Mouse (Mus musculus) ES-E14 (cell line): ENCODE measurements around the gene Arnt2. TPM values are rescaled to one million over a fixed set of nuclear protein-coding genes. Genes with fewer than 3 reads are reported as not detected.

Experiments
- DNase-seq: peaks from one replicate; pipeline ENCODE4 v3.0.0-alpha.2; 2013; ENCODE audit warnings: low read depth, low spot score
- H3K27ac ChIP-seq: 2 replicates; pipeline ENCODE4 v1.5.1; 2012; ENCODE audit warnings: low read depth, mild to moderate bottlenecking, low read length, moderate library complexity, mixed read lengths; ENCODE audit not compliant: poor library complexity, insufficient read depth, severe bottlenecking
- H3K36me3 ChIP-seq: 2 replicates; pipeline ENCODE4 v1.6.1; 2012; ENCODE audit warnings: mild to moderate bottlenecking, low read length, moderate library complexity, mixed read lengths; ENCODE audit not compliant: control insufficient read depth, poor library complexity, insufficient read depth, severe bottlenecking
- H3K4me1 ChIP-seq, 2 experiments: fragments of 150-350 bp in 1 of 2; sonication (generic) in 1 of 2; 2 replicates each; pipeline ENCODE4 v1.6.1; 2012; ENCODE audit warnings: low read length in 2 of 2, mild to moderate bottlenecking in 1 of 2, mixed read lengths in 1 of 2; ENCODE audit not compliant: control insufficient read depth in 2 of 2, insufficient read depth in 2 of 2, poor library complexity in 1 of 2
- H3K4me3 ChIP-seq, 2 experiments: fragments of 150-350 bp in 1 of 2; sonication (generic) in 1 of 2; 2 replicates each; pipeline ENCODE4 v1.5.1; 2012; ENCODE audit warnings: low read length in 2 of 2, low read depth in 1 of 2, mild to moderate bottlenecking in 1 of 2, mixed read lengths in 1 of 2; ENCODE audit not compliant: insufficient read depth in 1 of 2, poor library complexity in 1 of 2, severe bottlenecking in 1 of 2
- H3K9ac ChIP-seq: 2 replicates; pipeline ENCODE4 v1.6.1; 2012; ENCODE audit warnings: low read depth, mild to moderate bottlenecking, low read length, mixed read lengths; ENCODE audit not compliant: poor library complexity, insufficient read depth, severe bottlenecking
- H3K9me3 ChIP-seq: fragments of 150-350 bp; sonication (generic); 2 replicates; pipeline ENCODE4 v1.6.1; 2012; ENCODE audit warnings: low read depth, mild to moderate bottlenecking, low read length; ENCODE audit not compliant: control insufficient read depth, insufficient read depth
- CHD2 ChIP-seq: IDR thresholded peaks from 2 replicates; pipeline ENCODE4 v1.6.1; 2014; ENCODE audit warnings: mild to moderate bottlenecking, low read depth, low read length, inconsistent platforms
- HCFC1 ChIP-seq: IDR thresholded peaks from 2 replicates; pipeline ENCODE4 v1.6.1; 2012; ENCODE audit warnings: low read length, inconsistent platforms, borderline replicate concordance; ENCODE audit not compliant: insufficient read depth
- MAFK ChIP-seq: IDR thresholded peaks from 2 replicates; pipeline ENCODE4 v1.6.1; 2014; ENCODE audit warnings: mild to moderate bottlenecking, low read depth, low read length, inconsistent platforms; ENCODE audit not compliant: insufficient read depth
- ZC3H11A ChIP-seq: IDR thresholded peaks from 2 replicates; pipeline ENCODE4 v1.6.1; 2012; ENCODE audit warnings: low read depth, mild to moderate bottlenecking, inconsistent platforms, low read length, borderline replicate concordance
- ZNF384 ChIP-seq: IDR thresholded peaks from 2 replicates; pipeline ENCODE4 v1.6.1; 2012; ENCODE audit warnings: low read depth, low read length, inconsistent platforms
- in situ Hi-C, 2 experiments: fragments of 600-800 bp; cut with MboI; formaldehyde crosslinking; loops; one replicate each; pipeline ENCODE4 v1.15.1; 2025; ENCODE audit warnings: low sequenced_read_pairs in 2 of 2, inconsistent platforms in 1 of 2; ENCODE audit not compliant: unreplicated experiment in 2 of 2
- total RNA-seq: library from RNA; depleted of rRNA; stranded (reverse); fragments of 300-350 nt; gene quantifications from 2 replicates; pipeline ENCODE4 v1.2.3, GENCODE M21; 2012

Gene Arnt2
- total RNA-seq, 1 experiment, result 2.8 TPM

DNA sequence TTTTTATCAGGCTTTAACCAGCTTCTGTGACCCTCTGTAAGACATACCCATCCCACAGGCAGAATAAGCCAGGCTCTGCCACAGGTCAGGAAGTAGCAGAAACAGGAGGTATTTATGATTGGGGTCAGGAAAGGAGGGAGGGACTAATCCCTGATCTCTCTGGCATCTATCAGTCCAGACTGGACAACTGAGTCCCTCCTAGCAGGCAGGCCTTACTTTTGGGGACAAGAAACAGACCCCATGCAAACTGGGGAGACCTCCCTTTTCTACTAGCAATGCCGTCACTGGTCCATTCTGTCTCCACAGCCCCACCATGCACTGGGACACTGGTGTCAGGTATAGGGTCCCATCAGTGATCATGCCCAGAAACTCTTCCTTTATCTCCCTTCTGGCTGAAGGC is 37.1 kb downstream of the Arnt2 start:
- Histone ChIP-seq H3K27ac (no peak overlapping the region), H3K36me3 (no peaks in the 10 kb centered on the region), H3K9me3 (no peaks in the 10 kb centered on the region), H3K9ac (no peak overlapping the region), H3K4me1 (no peaks in the 10 kb centered on the region), H3K4me3 (no peak overlapping the region)
- TF ChIP-seq HCFC1 (no peak), ZC3H11A (no peak), CHD2 (no peak), ZNF384 (no peak), MAFK (no peak)
- in situ Hi-C loops, result no loop called here
- no peak for DNase-seq

DNA sequence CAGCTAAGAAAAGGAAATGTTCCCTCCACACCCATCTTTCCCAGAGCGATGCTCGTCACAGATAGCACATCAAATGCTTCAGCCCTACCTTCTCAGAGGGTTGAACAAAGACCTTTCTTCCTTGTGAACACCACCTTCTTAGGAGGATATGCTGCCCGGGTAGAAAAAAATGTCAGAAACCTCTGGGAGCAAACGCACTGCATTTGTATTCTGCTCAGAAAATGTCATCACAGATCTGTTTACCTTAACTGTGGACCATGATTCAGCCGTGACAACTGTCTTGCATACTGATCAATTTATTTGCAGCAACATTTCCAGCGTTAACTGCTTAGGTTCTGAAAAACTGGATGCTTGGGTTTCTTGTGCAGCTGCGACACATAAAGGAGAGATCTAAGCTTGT is 37.7 kb downstream of the Arnt2 start:
- no peak for DNase-seq
- Histone ChIP-seq H3K9me3 (no peaks in the 10 kb centered on the region), H3K4me3 (no peak overlapping the region), H3K4me1 (no peaks in the 10 kb centered on the region), H3K36me3 (no peaks in the 10 kb centered on the region), H3K9ac (no peak overlapping the region), H3K27ac (no peak overlapping the region)
- TF ChIP-seq MAFK, result no peak
- no peak for TF ChIP-seq ZC3H11A
- TF ChIP-seq HCFC1, result no peak
- TF ChIP-seq ZNF384, result no peak
- no peak for TF ChIP-seq CHD2
- in situ Hi-C loops, result no loop called here

DNA sequence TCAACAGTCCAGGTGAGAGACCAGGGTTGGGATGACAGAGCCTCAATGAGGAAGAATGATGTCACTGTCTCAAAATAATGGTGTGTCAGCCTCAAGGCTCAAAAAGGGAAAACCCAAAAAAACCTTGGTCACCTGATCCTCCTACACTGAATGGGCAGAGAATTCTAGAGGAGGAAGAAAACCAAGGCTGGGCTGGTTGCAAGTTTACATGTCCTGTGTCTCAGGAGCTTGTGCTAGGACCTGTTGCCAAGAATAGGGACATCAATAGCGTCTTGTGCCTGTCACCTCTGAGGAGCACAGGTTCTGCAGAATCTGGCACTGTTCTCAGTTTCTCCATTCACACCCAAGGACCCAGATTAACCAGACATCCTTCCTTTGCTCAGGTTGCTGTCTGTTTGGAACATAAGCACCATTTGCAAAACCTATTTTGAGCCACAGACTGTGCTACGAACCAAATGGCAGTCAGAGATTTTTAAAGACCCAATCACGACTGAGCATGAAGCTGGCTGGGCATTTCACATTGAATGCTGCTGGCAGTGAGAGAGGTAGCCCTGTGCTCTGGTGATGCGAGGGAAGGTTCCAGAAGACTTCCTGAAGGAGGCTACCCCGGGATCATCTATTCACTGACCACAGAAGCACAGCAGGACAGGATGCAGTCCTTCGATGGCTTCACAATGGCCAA is 38.9 kb downstream of the Arnt2 start:
- Histone ChIP-seq H3K4me1 (no peaks in the 10 kb centered on the region), H3K4me3 (no peak overlapping the region), H3K27ac (no peak overlapping the region), H3K9ac (no peak overlapping the region), H3K9me3 (no peaks in the 10 kb centered on the region), H3K36me3 (no peaks in the 10 kb centered on the region)
- DNase-seq, result no peak
- in situ Hi-C loops, result no loop called here
- TF ChIP-seq ZC3H11A (no peak), HCFC1 (no peak), MAFK (no peak)

DNA sequence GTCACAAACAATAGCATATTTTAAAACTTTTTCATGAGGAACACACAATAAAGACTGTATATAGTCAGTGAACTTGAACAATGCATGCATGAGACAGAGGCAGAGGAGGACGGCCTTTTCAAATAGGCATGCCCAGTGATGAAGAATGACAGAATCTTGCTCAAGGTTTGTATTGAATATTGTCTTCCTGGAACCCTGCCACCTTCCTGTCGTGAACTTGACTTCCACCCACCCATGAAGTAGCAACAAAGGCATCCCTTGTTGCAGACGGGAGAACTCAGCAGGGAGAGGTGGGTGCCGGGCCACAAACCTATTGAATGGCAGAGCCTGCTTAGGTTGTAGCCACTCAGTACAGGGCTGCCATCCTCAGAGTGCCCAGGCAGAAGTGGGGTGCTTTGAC is 43.7 kb downstream of the Arnt2 start:
- Histone ChIP-seq H3K9ac (no peak overlapping the region), H3K4me1 (peaks cover 0 to 6% of the 10 kb centered on the region in 2 experiments; a peak in 1 of 4 replicates), H3K9me3 (no peaks in the 10 kb centered on the region), H3K27ac (no peak overlapping the region), H3K4me3 (no peak overlapping the region), H3K36me3 (no peaks in the 10 kb centered on the region)
- DNase-seq, result no peak
- in situ Hi-C loops, result no loop called here
- TF ChIP-seq CHD2 (no peak), ZNF384 (no peak), MAFK (no peak), ZC3H11A (no peak), HCFC1 (no peak)

GRCm38 (mm10) chr7:84362711-84363110 is 47.3 kb downstream of the Arnt2 start:
- Histone ChIP-seq H3K27ac (no peak overlapping the region), H3K4me1 (peaks cover 0 to 6% of the 10 kb centered on the region in 2 experiments; a peak in 1 of 4 replicates), H3K4me3 (no peak overlapping the region), H3K36me3 (no peaks in the 10 kb centered on the region), H3K9ac (no peak overlapping the region), H3K9me3 (no peaks in the 10 kb centered on the region)
- in situ Hi-C loops, result no loop called here
- no peak for TF ChIP-seq ZC3H11A
- no peak for TF ChIP-seq MAFK
- no peak for TF ChIP-seq HCFC1
- TF ChIP-seq CHD2, result no peak
- TF ChIP-seq ZNF384, result no peak
- DNase-seq, result no peak
